Mouse (Mus musculus) E14TG2a.4 (cell line): ENCODE results near the gene Klf3.

Experiments
- CTCF ChIP-seq: conservative IDR thresholded peaks from 2 replicates; pipeline ENCODE4 v1.5.1; 2014; ENCODE audit warnings: low read length
- POU5F1 ChIP-seq: IDR thresholded peaks from 2 replicates; pipeline ENCODE4 v1.6.1; 2014; ENCODE audit warnings: low read length, borderline replicate concordance

GRCm38 (mm10) chr5:64835295-64835694, 32.1 kb downstream of the Klf3 start:
- TF ChIP-seq CTCF: no peak
- no peak for TF ChIP-seq POU5F1
